Mouse (Mus musculus): ENCODE results near the gene Smg7. TPM values are rescaled to one million over a fixed set of nuclear protein-coding genes. Genes with fewer than 3 reads are reported as not detected.

Smg7 gene
- total and polyA plus RNA-seq, 2 experiments from 2014 or later, result 26.9 to 65.0 TPM

DNA sequence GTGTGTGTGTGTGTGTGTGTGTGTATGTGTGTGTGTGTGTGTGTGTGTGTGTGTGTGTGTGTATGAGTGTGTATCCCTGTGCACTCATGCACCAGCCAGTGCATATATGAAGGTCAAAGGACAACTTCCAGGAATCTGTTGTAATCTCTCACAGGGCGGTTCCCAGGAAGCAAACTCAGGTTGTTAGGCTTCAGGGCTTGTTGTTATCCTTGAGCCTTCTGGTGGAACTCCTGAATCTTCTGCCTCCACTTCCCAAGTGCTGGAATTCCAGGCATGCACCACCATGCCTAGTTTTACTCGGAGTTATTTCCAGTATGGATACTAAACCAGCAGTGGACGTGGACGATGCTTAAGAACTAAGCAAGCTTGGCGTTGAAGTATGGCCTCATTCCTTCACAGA, 14.5 kb upstream of the Smg7 start:
- no peak overlapping the region for H3K27ac ChIP-seq
- TF ChIP-seq CTCF (IDR thresholded peaks at IDR 0.05; ENCODE audit: low read depth), result no peak
- no peak overlapping the region for H3K9ac ChIP-seq (replicated peaks; ENCODE audit: low read length)
- no peaks in the 10 kb centered on the region for H3K9me3 ChIP-seq (ENCODE audit: low read length)
- no peaks in the 10 kb centered on the region for H3K4me1 ChIP-seq (ENCODE audit: insufficient read depth, low read length)
- H3K4me3 ChIP-seq (ENCODE audit: low read length), result no peak overlapping the region
- no peaks in the 10 kb centered on the region for H3K36me3 ChIP-seq (ENCODE audit: insufficient read depth, low read length)
- no peak overlapping the region for H3K4me2 ChIP-seq (ENCODE audit: low read depth, low read length)
- WGBS, result 89% methylated on average over 5 of the region's 5 CpGs
- DNase-seq (ENCODE audit: low spot score) (no peak), ATAC-seq (no peak)
- no peaks in the 10 kb centered on the region for H3K27me3 ChIP-seq (ENCODE audit: insufficient read depth, low read length)

DNA sequence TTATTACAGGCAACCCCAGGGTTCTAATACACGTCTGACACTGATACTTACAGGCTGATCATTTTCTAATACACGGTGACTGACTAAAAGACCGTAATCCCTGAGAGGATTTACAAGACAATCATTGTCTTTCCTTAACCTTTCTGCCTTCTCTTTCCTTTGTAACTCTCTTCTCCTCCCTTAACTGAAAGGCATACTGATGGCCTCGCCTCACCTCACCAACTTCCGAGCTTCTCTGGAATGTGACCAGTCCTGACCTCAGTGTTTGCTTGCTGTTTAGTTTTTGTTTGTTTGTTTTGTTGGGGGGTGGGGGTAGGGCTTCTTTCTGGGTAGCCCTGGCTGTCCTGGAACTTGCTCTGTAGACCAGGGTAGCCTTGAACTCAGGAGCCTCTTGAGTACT, 13.3 kb upstream of the Smg7 start:
- Histone ChIP-seq H3K36me3 (ENCODE audit: insufficient read depth, low read length) (no peaks in the 10 kb centered on the region), H3K4me1 (ENCODE audit: insufficient read depth, low read length) (no peaks in the 10 kb centered on the region), H3K9ac (replicated peaks; ENCODE audit: low read length) (no peak overlapping the region), H3K4me3 (ENCODE audit: low read length) (no peak overlapping the region), H3K4me2 (ENCODE audit: low read depth, low read length) (no peak overlapping the region), H3K9me3 (ENCODE audit: low read length) (no peaks in the 10 kb centered on the region), H3K27me3 (ENCODE audit: insufficient read depth, low read length) (no peaks in the 10 kb centered on the region), H3K27ac (no peak overlapping the region)
- ATAC-seq, result no peak
- no peak for DNase-seq (ENCODE audit: low spot score)
- no peak for TF ChIP-seq CTCF (IDR thresholded peaks at IDR 0.05; ENCODE audit: low read depth)
- WGBS, result 46% methylated on average over 5 of the region's 5 CpGs

DNA sequence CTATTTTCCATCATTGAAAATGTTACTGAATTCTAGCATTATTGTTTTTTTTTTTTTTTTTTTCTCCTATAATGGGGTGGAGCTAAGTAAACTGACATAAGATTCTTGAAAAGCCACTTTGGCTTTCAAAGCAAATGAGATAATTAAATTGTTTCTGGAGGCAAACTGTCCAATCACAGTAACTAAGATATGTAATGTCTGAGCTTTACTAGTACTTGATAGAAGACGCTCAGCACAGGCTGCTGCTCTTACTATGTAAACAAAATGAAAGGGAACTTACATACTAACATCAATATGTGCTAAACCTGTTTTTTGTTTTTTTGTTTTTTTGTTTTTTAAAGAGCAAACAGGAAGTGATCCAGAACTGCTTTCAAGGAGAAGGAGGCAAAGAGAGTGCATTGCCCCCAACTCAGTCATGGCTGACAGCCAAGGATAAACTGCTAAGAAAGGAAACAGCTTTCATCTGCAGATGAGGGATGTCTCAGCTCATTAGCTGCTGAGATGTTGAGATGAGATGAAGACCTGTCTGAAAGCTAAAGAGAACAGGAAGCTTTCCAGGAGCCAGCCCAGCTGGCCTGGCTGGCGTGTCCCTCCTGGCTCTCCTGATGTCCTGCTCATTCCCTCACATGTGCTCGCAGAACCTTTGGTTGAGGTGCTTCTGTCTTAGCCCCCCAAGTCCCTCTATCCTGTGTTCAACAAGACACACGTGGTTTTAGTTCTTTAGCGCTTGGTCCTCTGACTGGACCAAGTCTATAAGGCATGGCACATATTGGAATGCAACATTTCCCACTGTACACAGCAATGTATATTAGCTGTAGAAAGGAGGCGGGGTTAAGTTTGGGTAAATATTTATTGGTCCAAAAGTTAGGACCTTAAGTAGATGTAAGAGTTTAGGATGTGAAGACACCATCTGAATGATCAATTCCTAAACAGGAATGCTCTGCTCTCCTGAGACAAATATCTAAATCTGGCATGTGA, 11.3 kb upstream of the Smg7 start:
- Histone ChIP-seq H3K36me3 (ENCODE audit: insufficient read depth, low read length) (no peaks in the 10 kb centered on the region), H3K4me1 (ENCODE audit: insufficient read depth, low read length) (no peaks in the 10 kb centered on the region), H3K4me2 (ENCODE audit: low read depth, low read length) (no peak overlapping the region), H3K9ac (replicated peaks; ENCODE audit: low read length) (no peak overlapping the region), H3K27ac (no peak overlapping the region), H3K4me3 (ENCODE audit: low read length) (no peak overlapping the region), H3K27me3 (ENCODE audit: insufficient read depth, low read length) (no peaks in the 10 kb centered on the region), H3K9me3 (ENCODE audit: low read length) (no peaks in the 10 kb centered on the region)
- WGBS, result 76% methylated on average over 6 of the region's 6 CpGs
- DNase-seq (ENCODE audit: low spot score), result peak; percentile 39
- ATAC-seq, result no peak
- TF ChIP-seq CTCF (IDR thresholded peaks at IDR 0.05; ENCODE audit: low read depth), result no peak

DNA sequence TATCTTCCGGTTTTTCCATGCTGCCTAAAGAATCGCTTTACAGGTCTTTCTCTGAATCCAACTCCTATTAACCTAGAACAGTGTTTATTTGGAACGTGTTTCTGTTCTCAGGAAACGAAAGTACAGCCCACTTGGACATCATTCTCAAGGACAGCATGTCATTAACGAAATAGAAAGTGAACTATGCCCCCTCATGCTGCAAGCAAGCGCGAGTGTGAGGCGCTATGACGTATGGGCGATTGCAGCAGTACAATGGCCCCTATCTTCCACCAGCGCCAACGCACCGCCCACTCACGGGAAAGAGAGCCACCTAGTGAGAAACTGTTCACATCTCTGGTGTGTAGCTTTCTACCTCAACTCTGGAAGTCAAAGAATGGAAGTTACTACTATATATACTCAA, 2.0 kb upstream of the Smg7 start:
- Histone ChIP-seq H3K27me3 (ENCODE audit: insufficient read depth, low read length) (no peaks in the 10 kb centered on the region), H3K27ac (peak overlapping the region; percentile 100), H3K4me3 (ENCODE audit: low read length) (peak overlapping the region; percentile 98), H3K9ac (replicated peaks; ENCODE audit: low read length) (0 out of 2 replicates have a peak overlapping the region, but pooled peaks have one; percentile 13), H3K9me3 (ENCODE audit: low read length) (no peaks in the 10 kb centered on the region), H3K4me2 (ENCODE audit: low read depth, low read length) (peak overlapping the region; percentile 99), H3K36me3 (ENCODE audit: insufficient read depth, low read length) (no peaks in the 10 kb centered on the region), H3K4me1 (ENCODE audit: insufficient read depth, low read length) (peaks cover 6% of the 10 kb centered on the region)
- peak; percentile 92 for DNase-seq (ENCODE audit: low spot score)
- under 1% methylated on average over 14 of the region's 14 CpGs for WGBS
- TF ChIP-seq CTCF (IDR thresholded peaks at IDR 0.05; ENCODE audit: low read depth), result peak; percentile 85
- 0 out of 2 replicates have a peak, but pooled peaks have one; percentile 10 for ATAC-seq

DNA sequence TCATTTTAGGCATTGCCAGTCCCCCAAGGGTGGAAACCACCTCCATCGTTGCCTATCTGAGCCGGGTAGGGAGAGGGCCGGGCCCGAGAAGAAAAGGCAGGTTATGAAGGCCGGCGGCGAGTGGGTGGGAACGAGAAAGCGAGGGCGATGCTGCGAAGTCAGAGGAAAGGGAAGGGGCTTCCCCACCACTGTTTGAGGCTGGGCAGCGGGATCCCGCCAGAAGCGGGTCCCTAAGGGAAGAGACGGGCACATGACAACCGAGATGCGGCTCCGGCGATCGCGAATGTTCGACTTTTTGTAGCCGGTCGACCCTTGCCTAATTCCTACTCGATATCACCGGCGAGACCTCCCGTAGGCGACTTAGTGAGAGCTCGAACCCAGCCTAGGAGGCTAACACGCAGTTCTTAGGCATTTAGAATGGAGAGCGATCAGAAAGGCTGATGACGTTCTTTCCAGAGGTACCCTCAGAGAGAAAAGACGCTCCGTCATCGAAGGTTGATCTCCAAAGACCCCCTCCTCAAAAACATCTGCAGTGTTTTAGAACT, 1.2 kb upstream of the Smg7 start:
- H3K36me3 ChIP-seq (ENCODE audit: insufficient read depth, low read length), result no peaks in the 10 kb centered on the region
- H3K9ac ChIP-seq (replicated peaks; ENCODE audit: low read length), result peak overlapping the region; percentile 97
- H3K4me1 ChIP-seq (ENCODE audit: insufficient read depth, low read length), result peaks cover 6% of the 10 kb centered on the region
- no peaks in the 10 kb centered on the region for H3K9me3 ChIP-seq (ENCODE audit: low read length)
- no peak for TF ChIP-seq CTCF (IDR thresholded peaks at IDR 0.05; ENCODE audit: low read depth)
- H3K27me3 ChIP-seq (ENCODE audit: insufficient read depth, low read length), result no peaks in the 10 kb centered on the region
- H3K4me2 ChIP-seq (ENCODE audit: low read depth, low read length), result peak overlapping the region; percentile 99
- WGBS, result 2% methylated on average over 36 of the region's 36 CpGs
- DNase-seq (ENCODE audit: low spot score) (peak; percentile 58), ATAC-seq (peak; percentile 24)
- H3K27ac ChIP-seq, result peak overlapping the region; percentile 100
- peak overlapping the region; percentile 98 for H3K4me3 ChIP-seq (ENCODE audit: low read length)

DNA sequence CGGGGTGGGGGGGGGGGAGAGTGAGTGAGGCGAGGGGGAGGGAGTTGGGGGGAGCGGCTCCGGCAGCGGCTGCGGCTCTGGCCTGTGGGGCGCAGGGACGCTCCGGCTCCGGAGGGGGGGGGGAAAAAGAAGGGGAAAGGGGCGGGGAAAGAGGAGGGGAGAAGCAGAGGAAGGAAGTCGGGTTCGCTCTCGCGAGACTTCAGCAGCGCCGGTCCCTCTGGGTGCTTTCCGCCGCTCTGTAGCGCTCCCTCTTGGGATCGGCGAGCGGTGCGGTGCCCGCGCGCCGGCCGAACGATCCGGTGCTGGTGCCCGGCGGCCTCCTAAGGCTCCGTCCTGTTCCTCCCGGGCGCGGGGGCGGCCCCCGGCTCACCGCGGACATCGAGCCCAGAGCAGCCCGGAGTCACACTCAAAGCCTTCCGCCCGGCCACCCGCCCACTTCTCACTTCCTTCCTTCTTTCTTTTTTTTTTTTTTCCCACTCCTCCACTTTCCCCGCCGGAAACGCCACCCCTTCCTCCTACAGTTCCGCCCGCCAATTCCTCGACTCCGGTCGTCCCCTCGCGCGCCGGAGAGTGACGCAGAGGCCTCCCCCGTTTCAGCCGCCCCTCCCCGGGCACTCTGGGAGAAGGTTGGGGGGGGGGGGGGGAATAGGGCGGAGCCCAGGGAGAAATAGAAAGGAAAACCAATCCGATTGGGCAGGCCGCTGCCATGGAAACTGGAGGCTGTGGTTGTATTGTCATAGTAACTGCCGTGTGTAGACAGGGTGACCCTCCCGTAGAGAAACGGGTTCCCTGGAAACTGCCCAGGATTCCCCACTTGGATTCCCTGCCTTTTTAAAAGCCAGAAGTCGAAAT, 445 bp upstream of the Smg7 start:
- no peak for TF ChIP-seq CTCF (IDR thresholded peaks at IDR 0.05; ENCODE audit: low read depth)

More for the DNA sequence above, 445 bp upstream of the Smg7 start:
- Histone ChIP-seq H3K4me1 (ENCODE audit: insufficient read depth, low read length) (peaks cover 6% of the 10 kb centered on the region), H3K4me2 (ENCODE audit: low read depth, low read length) (peak overlapping the region; percentile 99), H3K4me3 (ENCODE audit: low read length) (peak overlapping the region; percentile 98), H3K27me3 (ENCODE audit: insufficient read depth, low read length) (no peaks in the 10 kb centered on the region), H3K36me3 (ENCODE audit: insufficient read depth, low read length) (no peaks in the 10 kb centered on the region), H3K9me3 (ENCODE audit: low read length) (no peaks in the 10 kb centered on the region), H3K9ac (replicated peaks; ENCODE audit: low read length) (peak overlapping the region; percentile 97), H3K27ac (peak overlapping the region; percentile 100)
- ATAC-seq (peak; percentile 93), DNase-seq (ENCODE audit: low spot score) (peak; percentile 98)
- WGBS, result under 1% methylated on average over 40 of the region's 69 CpGs
